Mouse (Mus musculus) heart, postnatal 0 days (tissue): ENCODE results near the gene Sema6c. TPM values are rescaled to one million over a fixed set of nuclear protein-coding genes. Genes with fewer than 3 reads are reported as not detected.
A peak's percentile ranks its signal among the peaks of the same experiment; 100 is the strongest.

Source experiments
- ATAC-seq: fragments of 200-750 bp; cut with Nextera tagmentation; 2 replicates; pipeline ENCODE4 v1.8.0; 2017; ENCODE audit warnings: low read depth, moderate number of reproducible peaks, moderate library complexity; ENCODE audit not compliant: insufficient read depth
- DNase-seq: peaks from one replicate; pipeline ENCODE4 v3.0.0-alpha.2; 2016; ENCODE audit warnings: low spot score
- H3K27ac ChIP-seq: fragments of 300-500 bp; sonication (generic); 2 replicates; pipeline ENCODE4 v1.5.1; 2014; ENCODE audit warnings: low read depth, mild to moderate bottlenecking
- H3K27me3 ChIP-seq: fragments of 300-500 bp; sonication (generic); 2 replicates; pipeline ENCODE4 v1.6.1; 2014; ENCODE audit warnings: low read length, mixed read lengths; ENCODE audit not compliant: control insufficient read depth, insufficient read depth
- H3K36me3 ChIP-seq: fragments of 300-500 bp; sonication (generic); replicated peaks from 2 replicates; pipeline ENCODE4 v1.6.1; 2014; ENCODE audit warnings: low read length, mixed read lengths; ENCODE audit not compliant: control insufficient read depth, insufficient read depth
- H3K4me1 ChIP-seq: fragments of 300-500 bp; sonication (generic); 2 replicates; pipeline ENCODE4 v1.6.1; 2014; ENCODE audit warnings: antibody characterized with exemption; ENCODE audit not compliant: control insufficient read depth, insufficient read depth
- H3K4me2 ChIP-seq: fragments of 300-500 bp; sonication (generic); 2 replicates; pipeline ENCODE4 v1.6.1; 2014; ENCODE audit warnings: low read depth, mild to moderate bottlenecking, low read length, moderate library complexity
- H3K4me3 ChIP-seq: fragments of 300-500 bp; sonication (generic); 2 replicates; pipeline ENCODE4 v1.5.1; 2014; ENCODE audit warnings: low read depth, low read length
- H3K9ac ChIP-seq: fragments of 300-500 bp; sonication (generic); replicated peaks from 2 replicates; pipeline ENCODE4 v1.6.1; 2014; ENCODE audit warnings: low read depth, low read length, mixed read lengths
- H3K9me3 ChIP-seq: fragments of 300-500 bp; sonication (generic); replicated peaks from 2 replicates; pipeline ENCODE4 v1.6.1; 2016; ENCODE audit warnings: low read length; ENCODE audit not compliant: control insufficient read depth
- CTCF ChIP-seq: IDR thresholded peaks from 2 replicates; pipeline ENCODE4 v1.5.1; 2016; ENCODE audit warnings: antibody characterized with exemption, control low read depth, low read depth
- EP300 ChIP-seq: IDR thresholded peaks from 2 replicates; pipeline ENCODE4 v1.6.1; 2016; ENCODE audit warnings: antibody characterized with exemption, low read depth
- WGBS: fragments of 180-500 bp; shearing (Covaris S2); extraction: QIAGEN DNeasy Blood & Tissue Kit; methylation state at CpG from one replicate; pipeline ENCODE4 v1.1.7; 2014; 5-methylcytosine and 5-hydroxymethylcytosine counted together
- polyA plus RNA-seq: library from polyadenylated mRNA; unstranded; fragments of >200 nt; fragmentation: Nextera tagmentation; extraction: Ambion mirVana; gene quantifications from 2 replicates; pipeline ENCODE4 v1.2.1, GENCODE M21; 2015
- total RNA-seq: library from RNA; depleted of rRNA; stranded (reverse); fragments of >200 nt; gene quantifications from 2 replicates; pipeline ENCODE4 v1.2.3, GENCODE M21; 2014; ENCODE audit warnings: low replicate concordance

Gene Sema6c
- total and polyA plus RNA-seq, 2 experiments from 2014 or later: 1.2 to 14.8 TPM

DNA sequence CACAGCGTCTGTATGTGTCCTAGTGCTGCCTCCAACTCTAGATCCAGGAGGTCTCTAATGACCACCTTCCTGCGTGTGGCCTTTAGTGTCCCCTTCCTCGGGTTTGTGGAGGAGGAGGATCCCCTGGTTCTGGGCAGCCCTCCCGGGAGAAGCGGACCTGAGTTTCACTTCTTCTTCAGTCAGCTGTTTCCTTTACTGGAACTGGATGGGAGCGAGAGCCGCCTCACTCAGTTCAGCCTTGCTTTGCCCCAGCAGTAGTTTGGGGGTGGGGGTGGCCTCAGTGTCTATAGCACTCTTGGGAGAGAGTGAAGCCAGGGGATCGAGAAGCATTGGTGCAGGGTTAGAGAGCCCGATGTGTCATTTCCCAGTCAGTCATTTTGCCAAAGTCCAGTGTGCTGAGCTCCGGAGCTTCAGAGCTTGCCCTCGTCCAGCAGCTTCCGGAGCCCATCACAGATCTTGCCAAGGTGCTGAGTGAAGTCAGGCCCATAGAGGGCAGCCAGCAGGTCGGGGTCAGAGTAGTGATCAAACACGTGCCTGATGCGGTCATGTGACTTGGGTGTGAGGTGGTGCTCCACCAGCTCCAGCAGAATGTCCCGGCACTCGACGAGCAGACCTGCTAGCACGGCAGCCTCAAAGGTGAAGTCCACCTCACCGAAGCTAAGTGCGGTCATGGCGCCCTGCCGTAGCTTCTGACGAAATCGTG, 20.5 kb upstream of the Sema6c start:
- ATAC-seq: 0 out of 2 replicates have a peak, but pooled peaks have one; percentile 19
- 57% methylated on average over 25 of the region's 25 CpGs for WGBS
- DNase-seq: no peak
- no peaks in the 10 kb centered on the region for H3K27me3 ChIP-seq
- no peaks in the 10 kb centered on the region for H3K9me3 ChIP-seq
- TF ChIP-seq CTCF: no peak
- no peak for TF ChIP-seq EP300
- peaks cover 6% of the 10 kb centered on the region; the same call in 1 of the 2 replicates for H3K4me1 ChIP-seq
- no peak overlapping the region for H3K9ac ChIP-seq
- H3K27ac ChIP-seq: no peak overlapping the region
- no peak overlapping the region for H3K4me2 ChIP-seq
- no peaks in the 10 kb centered on the region for H3K36me3 ChIP-seq
- H3K4me3 ChIP-seq: no peak overlapping the region

DNA sequence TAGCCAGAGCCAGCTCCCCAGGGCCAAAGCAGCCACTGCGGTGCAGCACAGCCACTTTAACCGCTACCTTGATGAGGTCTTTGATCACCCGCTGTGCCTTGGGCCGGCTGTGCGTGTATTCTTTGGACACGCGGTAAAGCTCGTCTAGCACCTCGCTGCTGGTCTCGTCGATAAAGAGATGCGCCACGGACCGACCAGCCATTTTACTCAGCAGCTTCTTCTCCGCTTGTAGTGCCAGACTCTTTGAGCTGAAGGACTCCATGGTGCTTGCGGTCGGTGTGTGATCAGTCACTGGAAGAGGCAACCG, 20.0 kb upstream of the Sema6c start:
- ATAC-seq (no peak), DNase-seq (no peak)
- no peaks in the 10 kb centered on the region for H3K9me3 ChIP-seq
- H3K27me3 ChIP-seq: no peaks in the 10 kb centered on the region
- no peak overlapping the region for H3K9ac ChIP-seq
- 56% methylated on average over 18 of the region's 18 CpGs for WGBS
- H3K4me2 ChIP-seq: no peak overlapping the region
- H3K36me3 ChIP-seq: no peaks in the 10 kb centered on the region
- no peak for TF ChIP-seq CTCF
- TF ChIP-seq EP300: no peak
- H3K4me1 ChIP-seq: peaks cover 2% of the 10 kb centered on the region; the same call in 1 of the 2 replicates
- H3K4me3 ChIP-seq: no peak overlapping the region
- no peak overlapping the region for H3K27ac ChIP-seq

DNA sequence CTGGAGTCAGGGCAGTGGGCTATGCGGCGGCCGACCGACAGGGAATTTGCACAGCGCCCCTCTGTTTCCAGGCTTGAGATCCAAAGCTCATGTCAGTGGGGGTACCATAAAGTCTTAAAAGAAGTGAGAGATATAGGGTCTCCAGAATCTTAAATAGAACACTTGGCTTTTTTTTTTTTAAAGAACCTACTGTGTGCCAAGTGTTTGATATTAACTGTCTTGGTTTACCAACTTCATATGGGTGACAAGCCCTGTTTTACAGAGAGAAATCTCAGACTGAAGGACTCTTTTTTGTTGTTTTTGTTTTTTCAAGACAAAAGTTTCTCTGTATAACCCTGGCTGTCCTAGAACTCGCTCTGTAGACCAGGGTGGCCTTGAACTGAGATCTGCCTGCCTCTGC, 19.5 kb upstream of the Sema6c start:
- DNase-seq (no peak), ATAC-seq (no peak)
- no peak overlapping the region for H3K4me2 ChIP-seq
- H3K4me1 ChIP-seq: no peaks in the 10 kb centered on the region
- H3K4me3 ChIP-seq: no peak overlapping the region
- H3K36me3 ChIP-seq: no peaks in the 10 kb centered on the region
- H3K27ac ChIP-seq: peak overlapping the region; percentile 48; the same call in 1 of the 2 replicates
- TF ChIP-seq EP300 (no peak), CTCF (no peak)
- no peaks in the 10 kb centered on the region for H3K9me3 ChIP-seq
- H3K27me3 ChIP-seq: no peaks in the 10 kb centered on the region
- 95% methylated on average over 6 of the region's 6 CpGs for WGBS
- no peak overlapping the region for H3K9ac ChIP-seq

DNA sequence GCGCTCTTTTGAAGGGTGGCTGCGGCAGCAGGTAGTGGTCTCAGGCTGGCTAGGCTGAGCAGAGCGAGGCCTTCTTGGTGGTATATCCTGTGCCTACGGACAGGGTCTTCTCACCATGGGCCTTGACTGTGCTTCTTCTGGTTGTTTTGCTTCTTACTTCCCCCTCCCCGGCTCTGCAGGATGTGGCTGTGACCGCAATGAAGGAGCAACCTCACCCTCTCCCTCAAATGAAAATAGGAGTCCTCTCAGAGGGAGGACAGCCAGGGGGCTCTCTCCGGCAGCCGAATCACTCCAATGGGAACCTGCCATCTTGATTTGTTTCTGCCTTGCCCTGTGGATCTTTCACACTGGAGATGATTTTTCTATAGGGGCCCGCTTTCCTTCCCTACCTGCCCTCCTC, 18.8 kb upstream of the Sema6c start:
- ATAC-seq: no peak
- no peak for TF ChIP-seq EP300
- no peak for TF ChIP-seq CTCF

DNA sequence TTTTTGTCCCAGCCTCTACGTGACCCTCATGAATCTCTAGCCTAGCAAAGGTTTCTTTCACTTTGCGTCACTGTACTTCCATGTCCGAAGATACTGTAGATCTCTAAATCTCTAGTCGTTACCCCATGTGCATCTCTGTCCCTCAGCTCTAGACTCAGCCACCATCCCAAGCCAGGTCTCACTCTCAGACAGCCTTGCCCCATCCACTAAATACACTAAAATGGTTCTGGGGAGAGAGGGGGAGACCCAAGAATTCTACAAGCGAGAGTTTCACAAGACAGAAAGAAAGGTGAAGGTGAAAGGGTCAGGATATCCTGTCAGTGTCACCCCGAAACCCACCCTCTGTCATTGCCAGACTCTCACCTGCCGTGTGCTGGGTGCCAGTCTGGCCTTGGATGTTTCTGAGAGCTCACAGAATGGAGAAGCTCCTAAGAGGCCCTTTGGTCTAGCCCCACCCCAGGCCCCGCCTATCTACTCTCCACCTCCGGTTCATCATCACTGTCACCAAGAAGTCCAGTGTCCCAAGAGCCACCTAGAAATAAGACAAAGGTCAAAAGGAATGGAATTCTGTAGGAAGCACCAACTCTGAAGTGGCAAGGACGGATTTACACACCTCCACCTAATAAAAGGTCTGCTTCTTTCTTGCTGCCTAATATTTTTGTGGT, 18.2 kb upstream of the Sema6c start, which contains the start of gene Tnfaip8l2:
TSS of gene Tnfaip8l2 (minus strand) at position 409 of the 665 bp plus-strand sequence.
- Histone ChIP-seq H3K9ac (no peak within 1 kb of the TSS), H3K4me3 (no peak within 1 kb of the TSS; the same call in 1 of the 2 replicates), H3K9me3 (no peaks in the 10 kb centered on the region), H3K27me3 (no peaks in the 10 kb centered on the region), H3K36me3 (no peaks in the 10 kb centered on the region), H3K27ac (peak within 1 kb of the TSS; percentile 48; the same call in 1 of the 2 replicates), H3K4me2 (peak within 1 kb of the TSS; percentile 31; the same call in 1 of the 2 replicates), H3K4me1 (no peaks in the 10 kb centered on the region)
- 76% methylated on average over 10 of the region's 10 CpGs for WGBS
- ATAC-seq: 0 out of 2 replicates have a peak, but pooled peaks have one; percentile 22
- DNase-seq: no peak
- TF ChIP-seq CTCF (no peak), EP300 (no peak)

More for the DNA sequence above, 18.8 kb upstream of the Sema6c start:
- peak overlapping the region; percentile 31; the same call in 1 of the 2 replicates for H3K4me2 ChIP-seq
- no peaks in the 10 kb centered on the region for H3K27me3 ChIP-seq
- H3K9me3 ChIP-seq: no peaks in the 10 kb centered on the region
- H3K4me1 ChIP-seq: no peaks in the 10 kb centered on the region
- H3K4me3 ChIP-seq: no peak overlapping the region; the same call in 1 of the 2 replicates
- no peaks in the 10 kb centered on the region for H3K36me3 ChIP-seq
- H3K9ac ChIP-seq: no peak overlapping the region
- H3K27ac ChIP-seq: peak overlapping the region; percentile 48; the same call in 1 of the 2 replicates
- DNase-seq: no peak
- WGBS: 90% methylated on average over 9 of the region's 9 CpGs
